Mouse (Mus musculus): ENCODE data around the gene Rptor.

DNA sequence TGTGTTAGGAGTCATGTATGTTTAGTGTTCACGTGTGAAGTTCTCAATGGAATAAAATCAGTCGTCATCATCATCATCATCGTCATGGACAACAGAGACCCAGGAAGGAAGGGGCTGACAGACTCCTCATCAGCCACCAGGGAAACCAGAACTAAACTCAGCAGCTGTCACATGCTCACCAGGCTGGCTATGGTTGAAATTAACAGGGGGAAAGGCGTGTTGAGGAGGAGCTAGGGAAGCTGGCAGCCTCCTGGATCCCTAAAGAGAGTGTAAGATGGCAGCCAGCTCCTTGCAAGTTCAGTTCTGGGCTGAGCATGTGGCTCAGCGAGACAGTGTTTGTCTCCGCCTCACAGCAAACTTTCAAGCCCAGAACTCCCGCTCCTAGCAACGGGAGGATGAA, 332.1 kb downstream of the Rptor start:
- no peak for TF ChIP-seq KAT2A (conservative IDR thresholded peaks at IDR 0.05; ENCODE audit: low read depth, low read length)
- no peak for TF ChIP-seq EP300 (IDR thresholded peaks at IDR 0.05; ENCODE audit: low read depth in 1 of 2, low read length in 2 of 2)
- TF ChIP-seq POLR2A (IDR thresholded peaks at IDR 0.05; ENCODE audit: control insufficient read depth in 1 of 2, insufficient read depth in 1 of 2, low read depth in 1 of 2, low read length in 2 of 2, poor library complexity in 1 of 2) = no peak
- no peak for TF ChIP-seq POLR2AphosphoS2 (IDR thresholded peaks at IDR 0.05; ENCODE audit: low read length)
- no peak for TF ChIP-seq HCFC1 (IDR thresholded peaks at IDR 0.05; ENCODE audit: low read depth, low read length)
- no peak for TF ChIP-seq CTCF (IDR thresholded peaks at IDR 0.05 in 2 of 3, conservative IDR thresholded peaks at IDR 0.05 in 1 of 3; ENCODE audit: control insufficient read depth in 1 of 3, insufficient read depth in 1 of 3, low read depth in 2 of 3, low read length in 3 of 3, poor library complexity in 1 of 3, severe bottlenecking in 1 of 3)
- no peak for TF ChIP-seq GATA1 (IDR thresholded peaks at IDR 0.05; ENCODE audit: low read depth, low read length)
- no peak for TF ChIP-seq NRF1 (IDR thresholded peaks at IDR 0.05; ENCODE audit: insufficient read depth, low read depth, low read length, poor library complexity, severe bottlenecking)
- no peak for TF ChIP-seq MAZ (IDR thresholded peaks at IDR 0.05; ENCODE audit: low read depth, low read length)
- no peak for TF ChIP-seq USF1 (IDR thresholded peaks at IDR 0.05; ENCODE audit: low read depth, low read length)
- no peak for TF ChIP-seq MXI1 (IDR thresholded peaks at IDR 0.05; ENCODE audit: low read depth, low read length)
- TF ChIP-seq MYC (IDR thresholded peaks at IDR 0.05; ENCODE audit: low read depth, low read length) = no peak
- no peak for TF ChIP-seq CHD2 (IDR thresholded peaks at IDR 0.05; ENCODE audit: low read length)

All from MEL (cell line).